Mouse (Mus musculus) myocyte (in vitro differentiated cells): Measurements from ENCODE around the gene Fdx1l. TPM values are rescaled to one million over a fixed set of nuclear protein-coding genes. Genes with fewer than 3 reads are reported as not detected.

Experiments used
- H3K27me3 ChIP-seq: one replicate; pipeline ENCODE4 v1.6.1; 2011; ENCODE audit not compliant: control insufficient read depth, insufficient read depth, insufficient read length
- H3K36me3 ChIP-seq: one replicate; pipeline ENCODE4 v1.6.1; 2011; ENCODE audit not compliant: control insufficient read depth, insufficient read depth
- H3K4me2 ChIP-seq: one replicate; pipeline ENCODE4 v1.6.1; 2011; ENCODE audit warnings: low read depth, control low read depth
- H3K4me3 ChIP-seq: one replicate; pipeline ENCODE4 v1.5.1; 2011; ENCODE audit warnings: mild to moderate bottlenecking, control low read depth, moderate library complexity
- H3K79me2 ChIP-seq: one replicate; pipeline ENCODE4 v1.6.1; 2011; ENCODE audit not compliant: control insufficient read depth, insufficient read depth
- H3ac ChIP-seq: one replicate; pipeline ENCODE4 v1.6.1; 2011; ENCODE audit not compliant: control insufficient read depth, insufficient read length
- CEBPB ChIP-seq: IDR thresholded peaks from 2 replicates; pipeline ENCODE4 v1.6.1; 2011; ENCODE audit warnings: mild to moderate bottlenecking, moderate library complexity; ENCODE audit not compliant: poor library complexity, insufficient read depth, severe bottlenecking
- E2F4 ChIP-seq: IDR thresholded peaks from one replicate; pipeline ENCODE4 v1.6.1; 2011; ENCODE audit warnings: mild to moderate bottlenecking, control low read depth, moderate library complexity; ENCODE audit not compliant: insufficient read depth
- MAX ChIP-seq: IDR thresholded peaks from one replicate; pipeline ENCODE4 v1.6.1; 2011; ENCODE audit warnings: low read depth, mild to moderate bottlenecking, control low read depth
- MYOD1 ChIP-seq, 3 experiments: IDR thresholded peaks; one replicate each; pipeline ENCODE4 v1.6.1; 2011; ENCODE audit warnings: control low read depth in 2 of 3, low read depth in 2 of 3, mild to moderate bottlenecking in 2 of 3, moderate library complexity in 1 of 3; ENCODE audit not compliant: insufficient read length in 2 of 3, control insufficient read depth in 1 of 3
- MYOG ChIP-seq, 3 experiments: IDR thresholded peaks; one replicate each; pipeline ENCODE4 v1.6.1; 2011; ENCODE audit warnings: control low read depth in 2 of 3, low read depth in 2 of 3, mild to moderate bottlenecking in 2 of 3; ENCODE audit not compliant: insufficient read length in 2 of 3, control insufficient read depth in 1 of 3, insufficient read depth in 1 of 3
- POLR2A ChIP-seq: IDR thresholded peaks from one replicate; pipeline ENCODE4 v1.6.1; 2011; ENCODE audit warnings: low read depth, mild to moderate bottlenecking, control low read depth, moderate library complexity; ENCODE audit not compliant: insufficient read length
- POLR2AphosphoS2 ChIP-seq: IDR thresholded peaks from one replicate; pipeline ENCODE4 v1.6.1; 2011; ENCODE audit warnings: low read depth, control low read depth; ENCODE audit not compliant: insufficient read length
- REST ChIP-seq: IDR thresholded peaks from one replicate; pipeline ENCODE4 v1.6.1; 2011; ENCODE audit warnings: mild to moderate bottlenecking, control low read depth, moderate library complexity; ENCODE audit not compliant: insufficient read depth, insufficient read length
- SRF ChIP-seq: IDR thresholded peaks from one replicate; pipeline ENCODE4 v1.6.1; 2011; ENCODE audit warnings: low read depth; ENCODE audit not compliant: control insufficient read depth, insufficient read length
- TCF12 ChIP-seq: IDR thresholded peaks from one replicate; pipeline ENCODE4 v1.6.1; 2011; ENCODE audit warnings: mild to moderate bottlenecking, control low read depth; ENCODE audit not compliant: poor library complexity, insufficient read depth, severe bottlenecking
- TCF3 ChIP-seq: IDR thresholded peaks from one replicate; pipeline ENCODE4 v1.6.1; 2011; ENCODE audit warnings: low read depth, control low read depth; ENCODE audit not compliant: insufficient read length
- USF1 ChIP-seq: IDR thresholded peaks from one replicate; pipeline ENCODE4 v1.6.1; 2011; ENCODE audit warnings: low read depth, mild to moderate bottlenecking, control low read depth, moderate library complexity
- polyA plus RNA-seq: library from polyadenylated mRNA; unstranded; fragments of >200 nt; fragmentation: generic; extraction: Trizol; gene quantifications from one replicate; pipeline ENCODE4 v1.2.1, GENCODE M21; 2012; ENCODE audit warnings: missing spikeins

The Fdx1l gene
- polyA plus RNA-seq, 1 experiment: 75.0 TPM

DNA sequence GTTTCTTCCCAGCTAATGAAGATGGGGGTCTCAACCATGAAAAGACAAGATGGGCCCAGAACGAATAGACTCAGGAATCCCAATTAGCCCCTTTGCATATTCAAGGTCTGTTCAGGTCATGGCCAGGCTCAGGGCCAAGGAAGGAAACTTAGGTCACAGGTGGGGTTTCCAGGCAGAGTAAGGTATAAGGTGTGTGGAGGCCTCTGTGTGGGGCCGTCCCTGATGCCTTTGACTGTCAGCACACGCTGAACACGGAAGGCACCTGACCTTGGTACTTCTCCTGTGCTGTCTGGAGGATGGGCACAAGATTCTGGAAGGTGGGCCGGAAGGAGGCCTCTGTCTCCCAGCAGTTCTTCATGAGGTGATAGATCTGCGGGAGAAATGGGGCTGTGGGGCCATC, 31.4 kb upstream of the Fdx1l start:
- H3K4me2 ChIP-seq: no peak overlapping the region
- H3K79me2 ChIP-seq: no peaks in the 10 kb centered on the region
- no peak for TF ChIP-seq TCF12
- no peak for TF ChIP-seq E2F4
- TF ChIP-seq MYOD1 (IDR thresholded peaks at IDR 0.05; ENCODE audit: control insufficient read depth in 1 of 3, insufficient read length in 2 of 3, low read depth in 2 of 3): no peak
- no peak for TF ChIP-seq USF1
- TF ChIP-seq TCF3: no peak
- TF ChIP-seq SRF: no peak
- H3K36me3 ChIP-seq: no peaks in the 10 kb centered on the region
- no peaks in the 10 kb centered on the region for H3K27me3 ChIP-seq
- no peak overlapping the region for H3K4me3 ChIP-seq
- no peak overlapping the region for H3ac ChIP-seq

DNA sequence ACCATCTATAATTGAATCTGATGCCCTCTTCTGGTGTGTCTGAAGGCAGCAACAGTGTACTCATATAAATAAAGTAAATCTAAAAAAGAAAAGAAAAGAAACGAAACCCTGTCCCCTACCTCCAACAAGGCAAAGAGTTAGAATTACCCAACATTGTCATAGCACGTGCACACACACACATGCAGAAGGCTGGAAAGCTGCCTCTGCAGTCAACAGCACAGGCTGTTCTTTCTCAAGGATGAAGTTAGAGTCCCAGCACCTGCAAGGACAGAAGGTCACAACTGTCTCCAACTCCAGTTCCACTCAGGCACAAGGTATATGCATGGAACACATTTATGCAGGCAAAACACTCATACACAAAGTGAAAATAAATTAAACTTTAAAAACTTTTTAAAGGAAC, 28.7 kb upstream of the Fdx1l start:
- no peak for TF ChIP-seq USF1
- TF ChIP-seq TCF3: no peak
- no peak for TF ChIP-seq POLR2AphosphoS2
- TF ChIP-seq MYOD1 (IDR thresholded peaks at IDR 0.05; ENCODE audit: control insufficient read depth in 1 of 3, insufficient read length in 2 of 3, low read depth in 2 of 3): no peak
- Histone ChIP-seq H3K4me3 (no peak overlapping the region), H3K4me2 (no peak overlapping the region), H3K79me2 (no peaks in the 10 kb centered on the region), H3K36me3 (no peaks in the 10 kb centered on the region), H3ac (no peak overlapping the region), H3K27me3 (no peaks in the 10 kb centered on the region)

DNA sequence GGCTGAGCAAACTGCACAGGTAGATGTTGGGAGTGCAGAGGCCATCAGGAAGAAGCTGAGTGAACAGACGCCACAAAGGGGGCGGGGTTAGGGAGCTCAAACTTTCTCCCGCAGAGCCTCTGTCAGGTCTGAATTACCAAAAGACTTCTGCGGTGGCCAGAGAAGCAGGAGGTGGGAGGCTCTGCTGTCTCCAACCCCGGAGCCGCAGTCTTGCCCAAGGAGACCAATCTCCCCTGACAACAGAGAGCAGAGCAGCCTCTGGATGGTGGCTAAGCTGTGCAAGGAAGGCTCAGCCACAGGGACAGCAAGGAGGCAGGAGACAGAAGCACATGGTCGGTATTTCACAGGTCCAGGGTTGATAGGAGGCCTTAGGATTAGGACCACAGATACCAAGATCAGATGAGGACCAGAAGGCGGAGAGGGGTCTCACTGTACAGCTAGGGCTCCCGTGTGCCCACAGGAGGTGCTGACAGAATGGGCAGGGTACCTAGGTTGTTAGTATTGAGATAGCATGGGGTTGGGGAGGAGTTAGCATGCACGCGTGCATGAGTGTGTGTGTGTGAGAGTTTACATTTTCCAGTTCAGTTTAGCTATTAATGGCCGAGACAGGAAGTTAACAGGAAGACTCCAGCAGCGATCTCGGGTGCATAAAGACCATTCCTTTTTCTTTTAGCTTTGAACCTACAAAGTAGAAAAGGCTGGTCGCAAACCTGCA, 27.2 kb upstream of the Fdx1l start:
- Histone ChIP-seq H3ac (no peak overlapping the region), H3K36me3 (no peaks in the 10 kb centered on the region), H3K4me3 (no peak overlapping the region), H3K79me2 (no peaks in the 10 kb centered on the region), H3K27me3 (no peaks in the 10 kb centered on the region), H3K4me2 (no peak overlapping the region)
- TF ChIP-seq SRF (no peak), REST (no peak), MYOG (IDR thresholded peaks at IDR 0.05; ENCODE audit: control insufficient read depth in 1 of 3, insufficient read depth in 1 of 3, insufficient read length in 2 of 3, low read depth in 2 of 3) (no peak), CEBPB (no peak), USF1 (no peak), POLR2A (no peak), POLR2AphosphoS2 (no peak), MYOD1 (IDR thresholded peaks at IDR 0.05; ENCODE audit: control insufficient read depth in 1 of 3, insufficient read length in 2 of 3, low read depth in 2 of 3) (no peak), E2F4 (no peak), TCF3 (no peak), TCF12 (no peak), MAX (no peak)

DNA sequence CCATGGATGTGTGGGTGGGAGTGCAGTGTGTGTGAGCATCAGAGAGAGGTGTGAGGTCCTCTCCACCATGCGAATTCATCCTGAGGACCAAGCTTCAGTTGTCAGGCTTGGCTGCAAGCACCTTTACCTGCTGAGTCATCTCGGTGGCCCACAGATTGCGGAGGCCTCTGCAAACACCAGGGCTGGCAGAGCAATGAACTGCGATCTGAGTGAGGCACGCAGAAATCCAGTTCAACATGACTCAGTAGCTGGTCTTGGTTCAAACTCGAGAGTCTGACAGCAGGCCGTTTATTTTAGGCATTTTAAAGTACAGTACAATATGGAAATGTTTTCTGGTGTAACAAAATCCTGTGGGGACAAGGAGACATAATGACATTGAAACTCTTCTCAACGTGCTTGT, 24.4 kb upstream of the Fdx1l start:
- no peaks in the 10 kb centered on the region for H3K79me2 ChIP-seq
- TF ChIP-seq REST (no peak), POLR2AphosphoS2 (no peak), TCF3 (no peak), POLR2A (no peak), E2F4 (no peak), USF1 (no peak), MYOG (IDR thresholded peaks at IDR 0.05; ENCODE audit: control insufficient read depth in 1 of 3, insufficient read depth in 1 of 3, insufficient read length in 2 of 3, low read depth in 2 of 3) (no peak), CEBPB (no peak), MYOD1 (IDR thresholded peaks at IDR 0.05; ENCODE audit: control insufficient read depth in 1 of 3, insufficient read length in 2 of 3, low read depth in 2 of 3) (no peak), TCF12 (no peak), MAX (no peak), SRF (no peak)
- H3K36me3 ChIP-seq: no peaks in the 10 kb centered on the region
- no peak overlapping the region for H3ac ChIP-seq
- H3K4me2 ChIP-seq: no peak overlapping the region
- H3K27me3 ChIP-seq: no peaks in the 10 kb centered on the region
- H3K4me3 ChIP-seq: no peak overlapping the region

DNA sequence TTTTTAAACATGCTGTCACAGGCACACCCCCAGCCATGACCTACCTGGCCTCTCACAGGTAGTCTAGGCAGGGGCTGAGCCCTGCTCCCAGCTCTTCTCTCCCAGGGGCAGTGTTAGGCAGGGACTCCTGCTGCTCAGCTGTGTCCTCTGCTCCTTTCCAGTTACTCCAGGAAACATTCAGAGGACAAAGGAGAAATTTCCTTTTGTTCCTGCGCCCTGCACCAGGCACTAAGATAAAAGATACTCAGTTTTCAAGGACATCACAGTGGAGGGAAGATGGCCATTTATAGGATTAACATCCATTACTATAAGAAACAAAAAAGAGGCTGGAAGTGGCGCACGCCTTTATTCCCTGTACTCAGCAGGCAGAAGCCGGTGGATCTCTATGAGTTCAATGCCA, 22.5 kb upstream of the Fdx1l start:
- Histone ChIP-seq H3K4me3 (no peak overlapping the region), H3K4me2 (no peak overlapping the region), H3K36me3 (no peaks in the 10 kb centered on the region), H3K79me2 (peaks cover 7% of the 10 kb centered on the region), H3ac (no peak overlapping the region), H3K27me3 (no peaks in the 10 kb centered on the region)
- TF ChIP-seq SRF: no peak
